Mouse (Mus musculus) liver, postnatal 0 days (tissue): Measurements from ENCODE around the gene Ptma.

ENCODE experiments used
- CTCF ChIP-seq: sonication (generic); IDR thresholded peaks from 2 replicates; pipeline ENCODE4 v1.5.1; 2016; ENCODE audit warnings: antibody characterized with exemption, low read depth
- EP300 ChIP-seq: IDR thresholded peaks from 2 replicates; pipeline ENCODE4 v1.6.1; 2016; ENCODE audit warnings: antibody characterized with exemption, low read depth, mild to moderate bottlenecking

GRCm38 (mm10) chr1:86487295-86487907 lies 39.1 kb upstream of the Ptma start:
- TF ChIP-seq EP300 = peak; percentile 85; the same call in 1 of the 2 replicates
- TF ChIP-seq CTCF = no peak; the same call in 1 of the 2 replicates
